In genomic region chr17:48932406-48932906, GRCm38 (mm10) we compare ENCODE assay signal across 8 mouse cellular contexts. TPM values are rescaled to one million over a fixed set of nuclear protein-coding genes. Genes with fewer than 3 reads are reported as not detected.
A peak's percentile ranks its signal among the peaks of the same experiment; 100 is the strongest.
DNase-seq lines count a peak whose midpoint lies in the region; ATAC-seq and TF ChIP-seq lines count a peak whose summit lies in the region.

No protein-coding gene starts in this region.

- H3K4me3 ChIP-seq in heart, embryonic 11.5 days (ENCODE audit: low read depth, low read length), result peak overlapping the region; percentile 55
- H3K4me3 ChIP-seq in bone marrow macrophage, adult 2 months (ENCODE audit: insufficient read depth, low read length), result peak overlapping the region; percentile 59; the same call in 1 of the 2 replicates

- no peaks in the 10 kb centered on the region for H3K4me1 ChIP-seq in heart, embryonic 11.5 days (ENCODE audit: control insufficient read depth, insufficient read depth, low read length)
- no peaks in the 10 kb centered on the region for H3K4me1 ChIP-seq in bone marrow macrophage, adult 2 months (ENCODE audit: control insufficient read depth, insufficient read depth, low read length)

- peaks cover 51% of the 10 kb centered on the region for H3K27me3 ChIP-seq in heart, embryonic 11.5 days (ENCODE audit: control insufficient read depth, insufficient read depth, low read length)

- DNase-seq in heart, postnatal 36 days, result no peak
- DNase-seq in frontal cortex, postnatal 14 days (ENCODE audit: low spot score in 2 of 2), result peak; percentile 28 to 30
- DNase-seq in left cerebral cortex, postnatal 14 days (ENCODE audit: low spot score in 2 of 2), result peak; percentile 31 to 49
- DNase-seq in retina, embryonic 14.5 days (ENCODE audit: low spot score), result peak; percentile 56
- no peak for DNase-seq in yolk sac, embryonic 10.5 days (ENCODE audit: low spot score)
- DNase-seq in thymus, postnatal 25 days, result no peak

- H3K27ac ChIP-seq in heart, embryonic 11.5 days (ENCODE audit: low read depth, low read length), result no peak overlapping the region
- no peak overlapping the region for H3K27ac ChIP-seq in bone marrow macrophage, adult 2 months (ENCODE audit: insufficient read depth, low read depth, low read length)

- peak overlapping the region; percentile 87 for H3K4me2 ChIP-seq in heart, embryonic 11.5 days

- no peak for TF ChIP-seq POLR2A in bone marrow macrophage, adult 2 months (IDR thresholded peaks at IDR 0.05; ENCODE audit: borderline replicate concordance, low read depth, low read length)

- H3K9me3 ChIP-seq in heart, embryonic 11.5 days (replicated peaks; ENCODE audit: control insufficient read depth, low read length), result no peaks in the 10 kb centered on the region

- under 1% methylated on average over 26 of the region's 26 CpGs for WGBS in heart, embryonic 11.5 days (ENCODE audit: insufficient replicate concordance)

- intact Hi-C loops in heart, postnatal 36 days (cut with DNase I), result loop anchor here (2.0 to 5.0 kb wide), 2 partner anchors 100 to 186 kb away; no protein-coding TSS in a partner anchor
- intact Hi-C loops in left cerebral cortex, postnatal 14 days (cut with DNase I), result loop anchor here (5.0 to 10.0 kb wide), 6 partner anchors 100 to 470 kb away; no protein-coding TSS in a partner anchor

- H3K9ac ChIP-seq in heart, embryonic 11.5 days (ENCODE audit: low read depth, low read length), result no peak overlapping the region

- no peak for TF ChIP-seq CTCF in bone marrow macrophage, adult 2 months (IDR thresholded peaks at IDR 0.05; ENCODE audit: low read depth, low read length)

- ATAC-seq in heart, embryonic 11.5 days (replicated peaks; ENCODE audit: insufficient number of reproducible peaks, low FRiP score, low TSS enrichment), result no peak

- H3K36me3 ChIP-seq in heart, embryonic 11.5 days (ENCODE audit: control insufficient read depth, insufficient read depth, low read length), result no peaks in the 10 kb centered on the region

RNA-seq across cellular contexts. Expression of gene Lrfn2, which starts 0.3 kb away (rescaled TPM):
- not detected in 2 replicates for polyA plus RNA-seq in heart, embryonic 11.5 days (2014; fragmentation: Nextera tagmentation; extraction: Ambion mirVana)
- total RNA-seq in heart, postnatal 36 days (2021), result under 1 TPM; 0.38 to 0.47 TPM
- polyA plus RNA-seq in bone marrow macrophage, adult 2 months (2012; ENCODE audit: insufficient read depth, insufficient read length, missing spikeins), result not detected in 2 replicates
- total RNA-seq in left cerebral cortex, postnatal 14 days (2021), result 10 to 100 TPM; 37.6 to 39.4 TPM

Comparison
In these comparisons a context has a peak if more than half of its experiments do, and no peak if none do; other contexts are left out.
1. DNase-seq: peak in frontal cortex, postnatal 14 days (2 of 2), left cerebral cortex, postnatal 14 days (2 of 2) and retina, embryonic 14.5 days (single experiment); none in heart, postnatal 36 days (0 of 2), yolk sac, embryonic 10.5 days (single experiment) and thymus, postnatal 25 days (single experiment).
2. RNA of gene Lrfn2, which starts 0.3 kb away (total RNA-seq): 37.6 to 39.4 TPM in left cerebral cortex, postnatal 14 days; 0.38 to 0.47 TPM in heart, postnatal 36 days; every median in the first group is over 10 times any median in the second.